Mouse (Mus musculus) right cerebral cortex, postnatal 14 days (tissue): ENCODE results near the gene Plek2.
A peak's percentile ranks its signal among the peaks of the same experiment; 100 is the strongest.
"Not testable (repeated sequence)": the region's sequence is repeated elsewhere in the genome, so short reads cannot be mapped to it uniquely, and the experiment has no call there.

Experiments
- DNase-seq: peaks from one replicate; pipeline ENCODE4 v3.0.0; 2022

Gene Plek2

GRCm38 (mm10) chr12:78906707-78907162, at the start of gene Plek2:
Gene Plek2 (minus strand): TSS chr12:78906964.
- DNase-seq, result peak; percentile 22

GRCm38 (mm10) chr12:78956405-78956804, 49.6 kb upstream of the Plek2 start:
- no peak for DNase-seq

- DNase-seq, result no peak
Observed at GRCm38 (mm10) chr12:78952484-78952883, 45.7 kb upstream of the Plek2 start.

- no peak for DNase-seq
Observed at GRCm38 (mm10) chr12:78952053-78952452, 45.3 kb upstream of the Plek2 start.

- DNase-seq, result no peak
Observed at GRCm38 (mm10) chr12:78947661-78948060, 40.9 kb upstream of the Plek2 start.

- no peak for DNase-seq
Observed at GRCm38 (mm10) chr12:78947161-78947560, 40.4 kb upstream of the Plek2 start.

GRCm38 (mm10) chr12:78942931-78943330, 36.2 kb upstream of the Plek2 start:
- no peak for DNase-seq

- no peak for DNase-seq
Observed at GRCm38 (mm10) chr12:78940081-78940480, 33.3 kb upstream of the Plek2 start.

- no peak for DNase-seq
Observed at GRCm38 (mm10) chr12:78939393-78940037, 32.8 kb upstream of the Plek2 start.

GRCm38 (mm10) chr12:78936494-78936893, 29.7 kb upstream of the Plek2 start:
- no peak for DNase-seq

GRCm38 (mm10) chr12:78929900-78930299, 23.1 kb upstream of the Plek2 start:
- no peak for DNase-seq

- DNase-seq, result no peak
Observed at GRCm38 (mm10) chr12:78927287-78927686, 20.5 kb upstream of the Plek2 start.

- no peak for DNase-seq
Observed at GRCm38 (mm10) chr12:78923539-78924189, 16.9 kb upstream of the Plek2 start.

- DNase-seq, result not testable (repeated sequence)
Observed at GRCm38 (mm10) chr12:78922977-78923376, 16.2 kb upstream of the Plek2 start.

GRCm38 (mm10) chr12:78922058-78922457, 15.3 kb upstream of the Plek2 start:
- no peak for DNase-seq

GRCm38 (mm10) chr12:78921421-78921820, 14.7 kb upstream of the Plek2 start:
- no peak for DNase-seq

- DNase-seq, result peak; percentile 41
Observed at GRCm38 (mm10) chr12:78919079-78919712, 12.4 kb upstream of the Plek2 start.

GRCm38 (mm10) chr12:78918227-78919078, 11.7 kb upstream of the Plek2 start:
- DNase-seq, result peak; percentile 76

- no peak for DNase-seq
Observed at GRCm38 (mm10) chr12:78916278-78916677, 9.5 kb upstream of the Plek2 start.

- no peak for DNase-seq
Observed at GRCm38 (mm10) chr12:78915561-78915960, 8.8 kb upstream of the Plek2 start.

- no peak for DNase-seq
Observed at GRCm38 (mm10) chr12:78914458-78914857, 7.7 kb upstream of the Plek2 start.

GRCm38 (mm10) chr12:78911707-78912417, 5.1 kb upstream of the Plek2 start:
- no peak for DNase-seq
